Mouse (Mus musculus) layer of hippocampus, adult 2 months (tissue): ENCODE measurements around the gene Safb2. TPM values are rescaled to one million over a fixed set of nuclear protein-coding genes. Genes with fewer than 3 reads are reported as not detected.

Experiments used
- DNase-seq, 2 experiments: peaks; one replicate each; pipeline ENCODE4 v3.0.0; 2022; ENCODE audit warnings: low spot score in 2 of 2
- H3K27ac ChIP-seq: fragments of 200-600 bp; 2 replicates; pipeline ENCODE4 v1.8.1; 2022
- H3K4me3 ChIP-seq: fragments of 200-600 bp; 2 replicates; pipeline ENCODE4 v1.8.1; 2022; ENCODE audit warnings: mild to moderate bottlenecking
- CTCF ChIP-seq: fragments of 200-600 bp; conservative IDR thresholded peaks from 2 replicates; pipeline ENCODE4 v1.8.1; 2022; ENCODE audit warnings: antibody characterized with exemption, mild to moderate bottlenecking, moderate library complexity
- total RNA-seq, 2 experiments: library from RNA; stranded (reverse); gene quantifications; 2 replicates each; pipeline ENCODE4 v1.2.3; 2021

Gene Safb2
- total RNA-seq, 2 experiments from 2014 or later = 134 to 168 TPM

DNA sequence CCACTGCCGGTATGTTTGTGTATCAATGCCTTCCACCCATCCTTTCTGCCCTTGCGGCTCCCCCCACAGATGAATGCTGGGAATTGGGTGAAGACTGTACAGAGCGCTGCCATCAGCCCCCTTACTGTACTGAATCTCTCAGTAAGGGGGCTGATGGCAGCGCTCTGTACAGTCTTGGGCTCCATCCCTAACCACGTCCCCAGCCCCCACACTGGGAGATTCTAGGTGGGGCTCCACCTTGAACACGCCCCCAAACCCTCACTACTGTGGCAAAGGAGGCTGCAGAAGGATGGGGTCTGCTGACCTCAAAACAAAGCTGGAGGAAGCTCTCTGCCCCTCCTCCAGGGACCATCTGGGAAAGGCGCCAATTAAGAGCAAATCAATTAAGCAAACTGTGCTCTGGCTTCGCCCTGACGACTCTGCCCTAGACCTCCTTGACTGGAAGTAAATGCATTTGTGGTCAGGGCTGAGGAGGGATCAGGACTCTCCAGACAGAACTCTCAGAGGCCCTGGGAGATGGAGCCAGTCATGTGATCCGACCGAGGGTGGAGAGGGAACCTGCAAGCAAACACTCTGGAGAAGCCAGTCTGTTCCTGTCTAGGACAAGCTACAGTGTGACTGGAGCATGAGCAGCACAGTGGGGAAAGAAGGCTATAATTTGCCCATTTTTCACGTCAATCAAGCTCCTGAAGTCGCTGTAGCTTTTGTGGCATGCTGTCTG lies 68.5 kb downstream of the Safb2 start:
- peak in 1 of 2 experiments; percentile 19 for DNase-seq
- Histone ChIP-seq H3K4me3 (no peak overlapping the region), H3K27ac (peak overlapping the region; percentile 48; the same call in 1 of the 2 replicates)
- no peak for TF ChIP-seq CTCF

GRCm38 (mm10) chr17:56514916-56515315 lies 69.5 kb downstream of the Safb2 start:
- H3K27ac ChIP-seq = no peak overlapping the region
- no peak for TF ChIP-seq CTCF
- H3K4me3 ChIP-seq = no peak overlapping the region
- DNase-seq = peak in 1 of 2 experiments; percentile 7

GRCm38 (mm10) chr17:56514330-56514729 lies 70.1 kb downstream of the Safb2 start:
- Histone ChIP-seq H3K27ac (no peak overlapping the region), H3K4me3 (no peak overlapping the region)
- TF ChIP-seq CTCF = no peak
- peak in 1 of 2 experiments; percentile 3 for DNase-seq

DNA sequence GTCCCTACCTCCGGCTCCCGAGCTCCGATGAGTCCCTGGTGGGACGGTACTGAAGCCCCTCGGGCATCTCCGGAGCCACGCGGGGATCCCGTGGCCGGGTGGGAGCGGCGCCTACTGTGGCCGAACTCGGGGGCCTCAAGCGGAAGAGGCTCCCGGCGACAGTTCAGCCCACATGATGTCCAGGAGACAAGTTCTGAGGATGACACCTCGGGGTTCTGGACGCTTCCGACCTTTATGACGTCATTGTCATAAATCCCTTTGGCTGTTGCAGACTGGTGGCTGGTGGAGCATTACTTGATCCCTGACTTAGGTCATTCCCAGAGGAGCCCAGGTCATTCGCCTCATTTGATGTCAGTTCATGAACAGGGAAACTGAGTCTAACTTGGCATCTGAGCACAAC lies 72.1 kb downstream of the Safb2 start, which contains the start of gene Znrf4:
Gene Znrf4 (minus strand): TSS at position 122 of the 400 bp plus-strand sequence.
- no peak for TF ChIP-seq CTCF
- DNase-seq = no peak
- Histone ChIP-seq H3K27ac (0 out of 2 replicates have a peak within 1 kb of the TSS, but pooled peaks have one; percentile 14), H3K4me3 (no peak within 1 kb of the TSS)

DNA sequence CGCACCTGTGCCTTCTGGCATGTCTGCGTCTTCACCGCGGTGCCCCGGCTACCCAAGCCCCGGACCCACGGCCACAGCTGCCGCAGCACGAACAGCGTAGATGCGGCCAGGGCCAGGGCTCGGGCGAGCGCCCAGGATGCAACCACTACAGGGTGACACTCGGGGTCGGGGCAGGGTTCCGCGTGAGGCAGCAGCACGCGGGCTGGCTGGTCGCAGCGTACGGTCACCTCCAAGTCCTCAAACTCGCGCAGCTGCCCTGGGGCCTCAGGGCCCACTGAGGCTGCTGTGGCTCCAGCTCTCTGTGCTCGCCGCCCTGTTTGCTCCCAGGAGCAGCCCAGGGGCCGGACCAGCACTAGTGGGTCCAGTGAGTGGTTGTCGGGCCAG lies 72.7 kb downstream of the Safb2 start:
- no peak for TF ChIP-seq CTCF
- H3K4me3 ChIP-seq = no peak overlapping the region
- no peak overlapping the region for H3K27ac ChIP-seq
- peak in 1 of 2 experiments; percentile 8 for DNase-seq

DNA sequence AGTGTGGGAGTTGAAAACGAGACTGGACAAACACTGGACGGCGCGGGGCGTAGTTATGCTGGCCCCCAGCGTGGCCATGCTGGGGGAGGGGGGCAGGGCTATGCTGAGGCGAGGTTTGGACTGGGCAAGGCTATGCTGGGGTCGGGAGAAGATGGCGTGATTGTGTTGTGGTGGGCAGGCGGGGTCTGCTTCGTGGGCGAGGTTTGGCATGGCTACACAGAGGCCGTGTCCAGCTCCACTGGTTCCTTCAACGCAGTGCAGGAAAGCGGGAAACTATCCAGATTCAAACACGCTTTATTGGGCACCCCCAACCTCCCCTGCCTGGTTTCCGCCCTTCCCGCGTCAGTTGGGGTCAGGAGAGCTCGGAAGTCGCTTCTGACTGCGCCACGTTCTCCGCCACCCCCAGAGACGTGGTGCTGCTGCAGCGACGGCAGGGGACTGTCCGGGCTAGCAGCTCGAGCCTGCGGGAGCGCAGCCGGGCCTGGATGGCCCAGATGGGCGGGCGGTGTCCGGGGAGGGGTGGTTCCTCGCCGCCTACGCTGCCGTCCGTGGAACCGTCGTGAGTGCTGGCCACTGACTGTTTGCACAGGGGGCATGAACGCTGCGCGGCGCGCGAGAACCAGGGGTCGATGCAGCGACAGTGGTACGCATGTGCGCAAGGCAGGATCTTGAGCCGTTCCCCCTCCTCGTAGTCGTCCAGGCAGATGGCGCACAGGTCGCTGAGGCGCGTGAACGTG lies 73.2 kb downstream of the Safb2 start:
- Histone ChIP-seq H3K27ac (0 out of 2 replicates have a peak overlapping the region, but pooled peaks have one; percentile 14), H3K4me3 (no peak overlapping the region)
- TF ChIP-seq CTCF = no peak
- peak; percentile 3 to 9 for DNase-seq

Other genes with a start within 250 kb of the Safb2 start
- gene Ptprs, start 108.1 kb downstream of the Safb2 start, total RNA-seq = 100 to 1,000 TPM; 666 to 670 TPM
- not detected for gene Znrf4, start 72.2 kb downstream of the Safb2 start, total RNA-seq
- 1 to 10 TPM; 3.5 to 5.1 TPM for gene Gm20219, start 30.2 kb downstream of the Safb2 start, total RNA-seq
- gene Safb, start 240 bp upstream of the Safb2 start, total RNA-seq = 100 to 1,000 TPM; 162 to 193 TPM
- gene 2410015M20Rik, start 25.2 kb upstream of the Safb2 start, total RNA-seq = 100 to 1,000 TPM; 134 to 142 TPM
- gene Rpl36, start 28.8 kb upstream of the Safb2 start, total RNA-seq = 100 to 1,000 TPM; 383 to 406 TPM
- gene Lonp1, start 42.3 kb upstream of the Safb2 start, total RNA-seq = 10 to 100 TPM; 56.5 to 60.2 TPM
- 1 to 10 TPM; 1.1 to 1.8 TPM for gene Catsperd, start 43.6 kb upstream of the Safb2 start, total RNA-seq
- 10 to 100 TPM; 87.5 to 89.6 TPM for gene Ranbp3, start 88.7 kb upstream of the Safb2 start, total RNA-seq
- 100 to 1,000 TPM; 196 to 229 TPM for gene Ndufa11, start 133.2 kb upstream of the Safb2 start, total RNA-seq
- gene Vmac, start 133.4 kb upstream of the Safb2 start, total RNA-seq = 10 to 100 TPM; 10.2 to 12.5 TPM
- gene Nrtn, start 172.9 kb upstream of the Safb2 start, total RNA-seq = 1 to 10 TPM; 2.5 to 3.3 TPM
- 10 to 100 TPM; 73.9 to 74.4 TPM for gene Dus3l, start 180.2 kb upstream of the Safb2 start, total RNA-seq
- gene Prr22, start 185.7 kb upstream of the Safb2 start, total RNA-seq = 1 to 10 TPM in 1 of 2 experiments, under 1 TPM in 1; 0.79 to 1.9 TPM
- gene Rfx2, start 246.4 kb upstream of the Safb2 start, total RNA-seq = 1 to 10 TPM; 5.4 to 6.4 TPM